Mouse (Mus musculus) spleen, adult 2 months (tissue): ENCODE data around the gene Slc35b2. TPM values are rescaled to one million over a fixed set of nuclear protein-coding genes. Genes with fewer than 3 reads are reported as not detected.

Experiments used
- DNase-seq, 2 experiments: peaks; one replicate each; pipeline versions ENCODE4 v3.0.0 to v3.0.0-alpha.2; 2012 to 2021; ENCODE audit warnings: low spot score in 2 of 2, low read depth in 1 of 2
- H3K27ac ChIP-seq: fragments of 200-500 bp; 2 replicates; pipeline ENCODE4 v1.5.1; 2012; ENCODE audit warnings: low read length, inconsistent platforms; ENCODE audit not compliant: insufficient read depth
- H3K27me3 ChIP-seq: fragments of 200-500 bp; 2 replicates; pipeline ENCODE4 v1.6.1; 2012; ENCODE audit warnings: mild to moderate bottlenecking, moderate library complexity, low read length, inconsistent platforms; ENCODE audit not compliant: control insufficient read depth, insufficient read depth
- H3K36me3 ChIP-seq: fragments of 200-500 bp; 2 replicates; pipeline ENCODE4 v1.6.1; 2012; ENCODE audit warnings: mild to moderate bottlenecking, low read length, inconsistent platforms; ENCODE audit not compliant: control insufficient read depth, insufficient read depth
- H3K4me1 ChIP-seq: fragments of 200-500 bp; 2 replicates; pipeline ENCODE4 v1.6.1; 2011; ENCODE audit warnings: inconsistent platforms; ENCODE audit not compliant: control insufficient read depth, insufficient read depth, insufficient read length
- H3K4me3 ChIP-seq: fragments of 200-500 bp; 2 replicates; pipeline ENCODE4 v1.5.1; 2011; ENCODE audit warnings: mild to moderate bottlenecking, inconsistent platforms; ENCODE audit not compliant: insufficient read depth, insufficient read length; ENCODE audit errors: extremely low read depth
- CTCF ChIP-seq: fragments of 200-500 bp; IDR thresholded peaks from 2 replicates; pipeline ENCODE4 v1.5.1; 2011; ENCODE audit warnings: mild to moderate bottlenecking, inconsistent platforms; ENCODE audit not compliant: insufficient read depth, insufficient read length, insufficient replicate concordance; ENCODE audit errors: extremely low read depth
- POLR2A ChIP-seq: fragments of 200-500 bp; IDR thresholded peaks from 2 replicates; pipeline ENCODE4 v1.6.1; 2011; ENCODE audit warnings: low read depth, low read length, inconsistent platforms
- WGBS: fragments of 180-500 bp; shearing (Covaris S2); methylation state at CpG from one replicate; pipeline ENCODE4 v1.1.7; 2018; 5-methylcytosine and 5-hydroxymethylcytosine counted together
- polyA plus RNA-seq: library from polyadenylated mRNA; depleted of rRNA; stranded (reverse); fragments of >200 nt; gene quantifications from 2 replicates; pipeline ENCODE4 v1.2.3, GENCODE M21; 2012

Slc35b2 gene
- polyA plus RNA-seq, 1 experiment = 70.9 TPM

DNA sequence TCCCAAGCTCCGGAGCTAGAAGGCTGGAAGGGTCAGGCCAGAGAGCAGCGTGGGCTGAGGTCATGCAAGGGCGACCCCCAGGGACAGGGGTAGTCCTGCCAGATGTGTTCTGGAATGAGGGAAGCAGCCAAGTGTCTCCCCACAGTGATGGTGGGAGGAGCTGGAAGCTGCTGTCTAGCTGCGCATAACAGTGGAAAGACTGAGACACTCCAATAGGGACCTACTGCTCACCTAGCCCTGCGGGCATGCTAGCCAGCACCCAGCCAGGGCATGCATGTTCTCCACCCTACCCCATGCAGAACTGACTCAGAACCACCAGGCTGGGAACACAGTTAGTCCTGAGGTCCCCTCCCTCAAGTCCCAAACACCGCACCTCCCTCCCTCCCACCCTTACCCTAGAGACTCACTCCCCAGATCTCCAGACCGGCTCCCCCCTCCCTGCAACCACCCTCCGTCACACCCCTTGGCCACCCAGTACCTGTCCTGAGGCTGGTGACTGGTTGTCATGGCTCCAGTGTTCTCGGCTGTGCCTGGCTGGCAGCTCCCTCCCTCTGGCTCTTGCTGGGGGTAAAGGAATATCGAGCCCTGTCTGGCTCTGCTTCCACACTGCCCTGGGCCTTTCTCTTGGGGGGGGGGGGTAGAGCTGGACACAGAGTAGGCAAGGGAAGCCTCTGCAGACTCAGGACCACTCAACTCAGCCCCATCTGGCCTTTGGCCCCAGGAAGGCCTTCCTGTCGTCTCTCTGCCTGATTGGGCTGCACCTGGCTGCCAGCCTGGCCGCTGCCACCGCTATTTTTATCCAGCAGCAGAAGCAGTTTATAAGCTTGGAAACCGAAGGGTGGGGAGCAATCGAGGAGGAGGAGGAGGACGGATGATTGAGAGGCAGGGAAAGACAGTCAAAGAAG lies 28.3 kb downstream of the Slc35b2 start:
- H3K4me1 ChIP-seq = peaks cover 14% of the 10 kb centered on the region; the same call in 1 of the 2 replicates
- no peak for DNase-seq
- no peaks in the 10 kb centered on the region for H3K36me3 ChIP-seq
- TF ChIP-seq POLR2A (no peak), CTCF (no peak)
- WGBS = 52% methylated on average over 16 of the region's 16 CpGs
- H3K27me3 ChIP-seq = no peaks in the 10 kb centered on the region
- peak overlapping the region; percentile 40 for H3K27ac ChIP-seq
- H3K4me3 ChIP-seq = no peak overlapping the region

DNA sequence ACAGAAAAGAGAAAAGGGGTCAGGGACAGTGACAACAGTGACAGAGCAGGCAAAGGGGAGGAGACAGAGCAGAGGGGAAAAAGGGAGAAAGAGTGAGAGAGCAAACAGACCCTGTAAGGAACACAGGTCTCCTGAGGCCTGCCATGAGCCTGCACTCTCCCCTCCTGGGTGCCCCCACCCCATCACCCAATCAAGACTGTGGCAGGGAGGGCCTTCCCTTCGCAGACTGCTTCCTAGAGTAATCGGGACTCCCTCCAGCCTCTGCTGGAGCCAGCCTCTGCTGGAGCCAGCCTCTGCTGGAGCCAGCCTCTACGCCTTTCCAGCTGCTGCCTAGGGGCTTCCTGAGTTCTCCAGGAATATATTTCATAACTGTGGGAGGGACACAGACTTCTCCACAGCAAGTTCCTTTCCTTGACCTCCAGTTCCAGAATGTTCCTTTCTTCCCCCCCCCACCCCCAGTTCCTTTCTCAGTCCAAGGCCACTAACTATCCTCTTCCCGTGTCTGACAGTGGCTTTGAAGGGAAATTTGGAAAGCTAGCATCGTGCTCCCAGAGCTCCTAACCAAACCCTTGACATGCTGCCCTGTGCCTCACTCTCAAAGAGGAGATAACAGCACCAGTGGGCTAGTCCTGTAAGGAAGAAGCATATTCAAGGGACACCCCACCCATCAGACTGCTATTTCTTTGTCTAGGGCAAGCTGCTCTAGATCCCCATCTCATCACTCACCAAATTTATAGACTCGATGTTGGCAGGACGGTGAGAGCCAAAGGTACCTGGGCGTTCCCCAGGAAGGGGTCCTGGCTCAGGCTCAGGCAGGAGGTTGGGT lies 29.1 kb downstream of the Slc35b2 start:
- DNase-seq = no peak
- TF ChIP-seq CTCF (no peak), POLR2A (no peak)
- Histone ChIP-seq H3K4me3 (no peak overlapping the region), H3K27me3 (no peaks in the 10 kb centered on the region), H3K36me3 (no peaks in the 10 kb centered on the region), H3K27ac (peak overlapping the region; percentile 40), H3K4me1 (peaks cover 15% of the 10 kb centered on the region; the same call in 1 of the 2 replicates)
- 52% methylated on average over 8 of the region's 8 CpGs for WGBS

DNA sequence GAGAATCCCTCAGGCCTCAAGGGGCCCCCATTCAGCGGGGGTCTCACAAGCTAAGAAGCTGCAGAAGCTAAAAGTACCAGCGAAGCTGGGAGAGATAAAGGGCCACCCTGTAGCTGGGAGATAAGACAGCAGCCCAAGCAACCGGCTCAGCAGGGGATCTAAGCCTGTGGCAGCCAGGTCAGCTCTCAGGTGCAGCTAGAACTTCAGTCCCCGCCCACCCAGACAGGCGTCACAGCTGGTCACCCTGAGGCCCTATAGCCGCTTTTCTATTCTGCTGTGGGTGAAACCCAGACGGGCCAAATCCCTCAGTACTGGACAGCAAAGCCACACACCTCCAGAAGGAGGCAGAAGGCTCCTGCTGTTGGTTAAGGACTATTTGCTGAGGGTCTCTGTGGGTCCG lies 29.8 kb downstream of the Slc35b2 start:
- no peak for DNase-seq
- no peaks in the 10 kb centered on the region for H3K27me3 ChIP-seq
- TF ChIP-seq CTCF (no peak), POLR2A (no peak)
- H3K4me3 ChIP-seq = no peak overlapping the region
- H3K4me1 ChIP-seq = peaks cover 15% of the 10 kb centered on the region; the same call in 1 of the 2 replicates
- H3K27ac ChIP-seq = peak overlapping the region; percentile 28
- H3K36me3 ChIP-seq = no peaks in the 10 kb centered on the region
- WGBS = 53% methylated on average over 8 of the region's 8 CpGs

DNA sequence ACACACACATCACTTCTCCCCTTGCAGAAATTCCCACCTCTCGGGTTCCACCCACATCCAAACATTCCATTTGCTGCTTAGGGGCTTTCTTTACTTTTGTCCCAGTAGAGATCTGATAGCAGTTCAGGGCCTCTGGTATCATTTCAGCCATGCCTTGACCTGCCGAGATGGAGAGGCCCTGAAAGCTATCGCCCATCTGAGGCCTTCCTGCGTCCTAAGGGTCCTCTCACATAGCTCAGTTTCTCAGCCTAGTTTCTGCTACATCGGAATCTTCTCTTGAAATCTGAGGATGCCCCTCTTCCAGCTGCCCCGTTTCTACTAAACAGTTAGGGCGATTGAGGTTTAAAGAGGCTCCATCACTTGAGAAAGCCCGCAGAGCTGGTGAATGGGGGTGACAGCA lies 30.5 kb downstream of the Slc35b2 start:
- TF ChIP-seq CTCF (no peak), POLR2A (no peak)
- Histone ChIP-seq H3K4me3 (no peak overlapping the region), H3K27ac (peak overlapping the region; percentile 19; the same call in 1 of the 2 replicates), H3K27me3 (no peaks in the 10 kb centered on the region), H3K4me1 (peaks cover 15% of the 10 kb centered on the region; the same call in 1 of the 2 replicates), H3K36me3 (no peaks in the 10 kb centered on the region)
- no peak for DNase-seq
- 59% methylated on average over 8 of the region's 8 CpGs for WGBS

DNA sequence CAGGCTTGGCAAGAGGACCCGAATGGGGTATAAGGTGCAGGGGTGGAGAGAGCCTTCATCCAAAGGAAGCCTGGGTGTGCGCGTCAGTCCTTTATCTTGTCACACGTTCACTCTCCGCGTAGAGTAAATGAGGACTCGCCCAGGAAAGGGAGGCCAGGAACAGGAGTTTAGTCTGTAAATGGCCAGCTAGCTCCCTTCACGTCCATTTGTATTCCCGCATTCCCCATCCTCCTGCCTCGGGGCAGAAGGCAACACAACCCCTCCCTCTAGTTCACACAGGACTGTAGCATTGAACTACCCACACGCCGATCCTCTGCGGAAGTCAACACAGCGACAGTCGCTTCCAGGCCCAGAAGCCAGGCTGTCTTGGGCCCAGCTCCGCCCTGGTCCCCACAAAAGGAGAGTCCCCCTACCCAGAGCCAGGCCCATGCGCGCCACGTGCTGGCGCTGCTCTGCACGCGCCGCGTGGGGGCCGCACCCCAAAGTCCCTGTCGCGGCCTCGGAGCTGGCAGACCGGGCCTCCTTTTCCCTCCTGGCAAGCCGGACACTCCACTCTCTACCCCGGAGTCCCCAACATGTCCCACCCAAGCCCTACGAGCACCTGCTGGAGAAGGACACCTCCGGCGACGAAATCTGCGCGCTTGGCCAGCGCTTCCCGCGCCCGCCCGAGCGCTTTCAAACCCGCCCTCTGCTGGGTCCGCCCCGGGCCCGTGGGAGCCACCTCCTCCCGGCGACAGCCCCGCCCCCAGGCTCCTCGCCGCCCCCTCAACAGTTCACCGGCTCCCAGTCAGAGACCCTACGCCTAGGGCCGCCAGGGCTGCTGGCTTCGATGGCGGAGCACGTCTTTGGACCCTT lies 31.4 kb downstream of the Slc35b2 start:
- Histone ChIP-seq H3K4me3 (peak overlapping the region; percentile 68), H3K27ac (peak overlapping the region; percentile 50), H3K36me3 (no peaks in the 10 kb centered on the region), H3K27me3 (no peaks in the 10 kb centered on the region), H3K4me1 (peaks cover 18% of the 10 kb centered on the region; the same call in 1 of the 2 replicates)
- under 1% methylated on average over 55 of the region's 58 CpGs for WGBS
- no peak for TF ChIP-seq CTCF
- TF ChIP-seq POLR2A = no peak
- DNase-seq = peak in 1 of 2 experiments; percentile 71
